Mouse (Mus musculus): Measurements from ENCODE around the gene Mup8.
"Not testable (repeated sequence)": the region's sequence is repeated elsewhere in the genome, so short reads cannot be mapped to it uniquely, and the experiment has no call there.

Mup8 gene

GRCm38 (mm10) chr4:60222499-60222898 lies at the start of gene Mup8:
Gene Mup8, minus strand, starts transcription at chr4:60222599.
- not testable (repeated sequence) for DNase-seq (ENCODE audit: low spot score in 2 of 2)

DNA sequence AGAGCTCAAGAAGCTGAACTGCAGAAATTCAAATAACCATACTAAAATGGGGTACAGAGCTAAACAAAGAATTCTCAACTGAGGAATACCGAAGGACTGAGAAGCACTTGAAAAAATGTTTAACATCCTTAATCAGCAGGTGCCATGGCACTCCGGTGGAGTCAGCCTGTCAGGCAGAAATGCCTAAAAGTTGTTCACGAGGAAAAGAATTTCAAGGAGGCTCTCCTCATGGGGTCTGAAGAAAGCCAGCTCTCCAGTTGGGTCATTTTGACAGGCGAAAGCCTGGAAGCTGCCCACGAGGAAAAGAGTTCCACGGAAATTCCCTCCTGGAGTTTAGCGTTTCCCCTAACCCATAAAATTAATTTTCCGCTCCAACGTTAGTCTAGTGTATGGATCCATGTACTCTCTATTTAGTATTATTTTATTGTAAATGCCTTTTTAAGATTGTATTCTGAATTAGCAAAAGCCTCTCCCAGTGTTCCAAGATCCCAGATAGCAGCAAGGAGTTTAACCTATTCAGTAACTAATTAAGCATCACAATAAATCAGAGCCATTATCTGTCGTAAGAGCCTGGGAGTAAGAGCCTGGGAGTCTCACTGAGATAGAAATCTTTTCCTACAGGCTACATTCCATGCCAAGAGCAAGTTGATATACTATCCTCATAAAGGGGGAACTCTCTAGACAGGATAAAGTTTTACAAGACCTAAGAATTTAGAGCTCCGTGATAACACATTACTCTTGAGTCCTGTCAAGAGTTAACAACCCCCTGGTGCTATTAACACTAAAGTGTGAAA lies 43.8 kb upstream of the Mup8 start:
- not testable (repeated sequence) for DNase-seq (ENCODE audit: low spot score in 2 of 2)

DNA sequence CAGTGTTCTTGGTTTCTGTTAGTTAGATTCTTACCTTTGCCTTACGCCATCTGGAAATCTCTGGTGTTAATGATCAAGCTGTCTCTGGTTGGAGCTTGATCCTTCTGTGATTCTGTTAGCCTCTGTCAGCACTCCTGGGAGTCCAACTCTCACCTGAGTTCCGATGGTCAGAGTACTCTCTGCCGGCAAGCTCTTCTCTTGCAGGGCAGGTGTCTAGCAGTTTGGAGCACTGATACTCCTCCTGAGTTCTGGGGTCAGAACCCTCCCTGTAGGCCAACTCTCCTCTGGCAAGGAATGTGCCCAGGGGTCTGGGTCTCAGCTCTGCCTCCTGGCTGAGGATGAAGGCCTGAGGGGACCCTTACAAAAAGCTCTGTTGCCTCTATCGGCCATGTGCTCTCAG lies 40.3 kb upstream of the Mup8 start:
- not testable (repeated sequence) for DNase-seq (ENCODE audit: low spot score in 2 of 2)
